In the genomic region with DNA sequence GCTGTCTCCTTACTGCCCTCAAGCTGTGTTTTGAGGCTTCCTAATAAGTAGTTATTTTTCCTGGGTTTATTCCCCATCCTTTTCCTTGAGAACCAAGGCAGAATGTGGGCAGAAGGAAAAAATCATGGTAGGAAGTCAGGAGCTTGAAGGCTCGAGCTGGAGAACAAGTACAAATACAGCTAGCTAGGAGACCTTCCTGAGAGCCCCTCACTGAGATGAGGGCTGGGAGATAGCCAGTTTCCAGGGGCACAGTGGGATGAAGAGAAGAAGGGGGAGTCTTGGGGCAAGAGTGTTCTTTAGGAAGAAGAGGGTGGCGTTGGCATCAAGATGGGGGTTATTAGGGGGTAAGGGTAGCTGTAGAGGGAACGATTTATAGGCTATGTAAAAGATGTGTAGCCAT, we compare ENCODE assay signal across 10 mouse cellular contexts. TPM values are rescaled to one million over a fixed set of nuclear protein-coding genes. Genes with fewer than 3 reads are reported as not detected.
DNase-seq lines count a peak whose midpoint lies in the region; ATAC-seq and TF ChIP-seq lines count a peak whose summit lies in the region.
"Had no signal": no experiment of that assay in that cellular context is flagged by ENCODE, and none has a peak within 500 bp of the region (broad histone marks: within the 10 kb centered on the region; RNA-seq: fewer than 3 reads in every experiment).

No protein-coding gene starts in this region.

- peak overlapping the region; percentile 31; the same call in 1 of the 2 replicates for H3K27ac ChIP-seq in gastrocnemius, adult 2 months
- H3K27ac ChIP-seq in forebrain, embryonic 15.5 days (replicated peaks), result no peak overlapping the region
- H3K27ac ChIP-seq in hindbrain, embryonic 13.5 days, result peak overlapping the region; percentile 95; the same call in 1 of the 2 replicates
- H3K27ac ChIP-seq in midbrain, embryonic 16.5 days (ENCODE audit: low read length), result peak overlapping the region; percentile 50

- no peaks in the 10 kb centered on the region for H3K27me3 ChIP-seq in forebrain, embryonic 15.5 days
- no peaks in the 10 kb centered on the region for H3K27me3 ChIP-seq in hindbrain, embryonic 13.5 days
- H3K27me3 ChIP-seq in midbrain, embryonic 16.5 days (ENCODE audit: control insufficient read depth, insufficient read depth, low read depth, low read length), result no peaks in the 10 kb centered on the region

- no peak overlapping the region for H3K4me3 ChIP-seq in gastrocnemius, adult 2 months
- H3K4me3 ChIP-seq in forebrain, embryonic 15.5 days, result peak overlapping the region; percentile 67
- peak overlapping the region; percentile 57 for H3K4me3 ChIP-seq in hindbrain, embryonic 13.5 days
- H3K4me3 ChIP-seq in midbrain, embryonic 16.5 days (ENCODE audit: low read depth, low read length), result peak overlapping the region; percentile 57

- intact Hi-C loops in gastrocnemius, adult 2 months (cut with DNase I), result loop anchor here (5.0 kb wide), 1 partner anchor 57 kb away; the partner anchor contains the start of gene Pak1
- intact Hi-C loops in left cerebral cortex, postnatal 4 days (cut with DNase I), result loop anchor here (5.0 kb wide), 1 partner anchor 92 kb away; no protein-coding TSS in a partner anchor

- WGBS in forebrain, embryonic 15.5 days, result 84% methylated on average over 3 of the region's 3 CpGs
- WGBS in hindbrain, embryonic 13.5 days, result 72% methylated on average over 3 of the region's 3 CpGs
- WGBS in midbrain, embryonic 16.5 days, result 58% methylated on average over 3 of the region's 3 CpGs

- H3K4me2 ChIP-seq in forebrain, embryonic 15.5 days (replicated peaks), result peak overlapping the region; percentile 65
- H3K4me2 ChIP-seq in hindbrain, embryonic 13.5 days, result peak overlapping the region; percentile 65
- peak overlapping the region; percentile 69 for H3K4me2 ChIP-seq in midbrain, embryonic 16.5 days (ENCODE audit: low read length)

- no peak for TF ChIP-seq CTCF in gastrocnemius, adult 2 months (IDR thresholded peaks at IDR 0.05)

- H3K9ac ChIP-seq in forebrain, embryonic 15.5 days (replicated peaks), result 0 out of 2 replicates have a peak overlapping the region, but pooled peaks have one; percentile 91
- peak overlapping the region; percentile 87 for H3K9ac ChIP-seq in hindbrain, embryonic 13.5 days
- H3K9ac ChIP-seq in midbrain, embryonic 16.5 days (ENCODE audit: low read depth, low read length), result peak overlapping the region; percentile 82

- no peak for DNase-seq in gastrocnemius, adult 2 months
- DNase-seq in gastrocnemius, postnatal 4 days (ENCODE audit: low spot score in 2 of 2), result no peak
- DNase-seq in ovary, adult 18-20 months (ENCODE audit: low spot score), result no peak
- no peak for DNase-seq in kidney, postnatal 14 days
- DNase-seq in left cerebral cortex, postnatal 4 days, result no peak
- DNase-seq: gastrocnemius, postnatal 25 days; lung, adult 18-20 months had no signal

- no peaks in the 10 kb centered on the region for H3K9me3 ChIP-seq in forebrain, embryonic 15.5 days
- no peaks in the 10 kb centered on the region for H3K9me3 ChIP-seq in hindbrain, embryonic 13.5 days
- H3K9me3 ChIP-seq in midbrain, embryonic 16.5 days (replicated peaks; ENCODE audit: control insufficient read depth, low read length, poor library complexity, severe bottlenecking), result no peaks in the 10 kb centered on the region

- peaks cover 3% of the 10 kb centered on the region; the same call in 1 of the 2 replicates for H3K36me3 ChIP-seq in forebrain, embryonic 15.5 days
- H3K36me3 ChIP-seq in hindbrain, embryonic 13.5 days, result no peaks in the 10 kb centered on the region
- no peaks in the 10 kb centered on the region for H3K36me3 ChIP-seq in midbrain, embryonic 16.5 days (ENCODE audit: control insufficient read depth, insufficient read depth, low read length)

- peaks cover 28% of the 10 kb centered on the region for H3K4me1 ChIP-seq in forebrain, embryonic 15.5 days
- peaks cover 26% of the 10 kb centered on the region for H3K4me1 ChIP-seq in hindbrain, embryonic 13.5 days (replicated peaks)
- H3K4me1 ChIP-seq in midbrain, embryonic 16.5 days (ENCODE audit: control insufficient read depth, insufficient read depth, low read length), result peaks cover 31% of the 10 kb centered on the region

- no peak for ATAC-seq in forebrain, embryonic 15.5 days (replicated peaks)
- ATAC-seq in hindbrain, embryonic 13.5 days (ENCODE audit: low FRiP score), result no peak
- ATAC-seq in midbrain, embryonic 16.5 days, result no peak

RNA-seq across cellular contexts. Expression of gene Pak1, which starts 56.1 kb away (rescaled TPM):
- 10 to 100 TPM; 17.4 to 23.7 TPM for total RNA-seq in gastrocnemius, adult 2 months (2021)
- total RNA-seq in gastrocnemius, postnatal 4 days (2021), result 100 to 1,000 TPM; 123 to 124 TPM
- polyA plus RNA-seq in forebrain, embryonic 15.5 days (2015; fragmentation: Nextera tagmentation; extraction: Ambion mirVana), result 132 and 143 TPM in 2 replicates
- 130 and 132 TPM in 2 replicates for polyA plus RNA-seq in hindbrain, embryonic 13.5 days (2015; fragmentation: Nextera tagmentation; extraction: Ambion mirVana)
- 148 and 150 TPM in 2 replicates for polyA plus RNA-seq in midbrain, embryonic 16.5 days (2015; fragmentation: Nextera tagmentation; extraction: Ambion mirVana)
- 100 to 1,000 TPM; 162 to 172 TPM for total RNA-seq in left cerebral cortex, postnatal 4 days (2021)

Comparison
In these comparisons a context has a peak if more than half of its experiments do, and no peak if none do; other contexts are left out.
1. RNA of gene Pak1, which starts 56.1 kb away (total RNA-seq): 162 to 172 TPM in left cerebral cortex, postnatal 4 days and 123 to 124 TPM in gastrocnemius, postnatal 4 days; 17.4 to 23.7 TPM in gastrocnemius, adult 2 months; every median in the first group is over 4 times any median in the second.
2. Peak in every context shown above with its lines, with median percentiles within 50 percentile points of each other: H3K4me2 ChIP-seq and H3K9ac ChIP-seq.